Mouse (Mus musculus): ENCODE data around the gene Map2. TPM values are rescaled to one million over a fixed set of nuclear protein-coding genes. Genes with fewer than 3 reads are reported as not detected.

Map2 gene
- polyA plus RNA-seq, 2 experiments, result 12.5 to 20.4 TPM

DNA sequence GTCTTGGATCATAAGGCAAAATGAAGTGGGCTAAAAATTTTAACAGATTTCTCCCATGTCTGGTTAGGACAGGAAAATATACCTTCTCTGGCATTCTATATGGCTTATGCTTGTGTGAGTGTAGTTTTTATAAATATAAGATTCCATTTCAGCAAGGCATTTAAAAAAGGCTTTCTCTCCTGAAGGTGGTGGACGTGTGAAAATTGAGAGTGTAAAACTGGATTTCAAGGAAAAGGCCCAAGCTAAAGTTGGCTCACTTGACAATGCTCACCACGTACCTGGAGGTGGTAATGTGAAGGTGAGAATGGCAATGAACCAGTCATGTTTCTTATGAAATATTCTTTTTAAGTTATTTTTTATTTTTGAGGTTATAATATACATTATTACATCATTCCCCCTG, 263.0 kb downstream of the Map2 start:
- H3K27ac ChIP-seq (replicated peaks; ENCODE audit: low read depth, low read length), result no peak overlapping the region
- peaks cover 4% of the 10 kb centered on the region; the same call in 1 of the 2 replicates for H3K4me1 ChIP-seq (ENCODE audit: control insufficient read depth, insufficient read depth, low read length)
- H3K9me3 ChIP-seq (ENCODE audit: control insufficient read depth, low read length), result no peaks in the 10 kb centered on the region
- H3K9ac ChIP-seq (ENCODE audit: low read depth, low read length, severe bottlenecking), result no peak overlapping the region
- no peak for DNase-seq (ENCODE audit: low spot score)
- no peak for TF ChIP-seq POLR2A (IDR thresholded peaks at IDR 0.05; ENCODE audit: borderline replicate concordance, extremely low read depth, insufficient read depth, insufficient read length)
- 76% methylated on average over 2 of the region's 2 CpGs for WGBS
- no peak for ATAC-seq (ENCODE audit: low FRiP score, low read depth)
- no peaks in the 10 kb centered on the region for H3K27me3 ChIP-seq (ENCODE audit: control insufficient read depth, insufficient read depth, low read length)
- no peak overlapping the region for H3K4me3 ChIP-seq (replicated peaks; ENCODE audit: low read length)
- H3K4me2 ChIP-seq (replicated peaks; ENCODE audit: low read depth, low read length, severe bottlenecking), result no peak overlapping the region
- peaks cover 6% of the 10 kb centered on the region; the same call in 1 of the 2 replicates for H3K36me3 ChIP-seq (ENCODE audit: control insufficient read depth, insufficient read depth, low read length)

DNA sequence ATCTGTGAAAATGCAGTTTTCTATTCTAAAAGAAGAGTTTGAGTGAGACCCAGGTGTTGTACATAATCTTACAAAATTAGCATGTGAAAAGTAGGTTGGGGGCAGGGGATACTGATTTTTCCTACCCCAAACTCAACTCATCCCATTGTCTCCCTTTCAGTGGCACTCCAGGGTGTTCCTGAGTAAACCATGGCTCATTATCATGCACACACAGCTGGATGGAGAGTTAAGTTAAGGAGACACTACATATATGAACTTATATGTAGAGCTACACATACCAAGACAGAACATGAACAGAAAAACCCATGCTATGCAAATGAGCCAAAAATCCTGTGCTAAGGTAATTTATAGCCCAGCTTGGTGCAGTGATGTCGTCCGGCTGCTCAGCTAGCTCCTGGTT, 267.8 kb downstream of the Map2 start:
- Histone ChIP-seq H3K9ac (ENCODE audit: low read depth, low read length, severe bottlenecking) (no peak overlapping the region), H3K9me3 (ENCODE audit: control insufficient read depth, low read length) (no peaks in the 10 kb centered on the region), H3K4me2 (replicated peaks; ENCODE audit: low read depth, low read length, severe bottlenecking) (no peak overlapping the region), H3K4me1 (ENCODE audit: control insufficient read depth, insufficient read depth, low read length) (peaks cover 4% of the 10 kb centered on the region; the same call in 1 of the 2 replicates), H3K36me3 (ENCODE audit: control insufficient read depth, insufficient read depth, low read length) (peaks cover 6% of the 10 kb centered on the region; the same call in 1 of the 2 replicates), H3K4me3 (replicated peaks; ENCODE audit: low read length) (no peak overlapping the region), H3K27me3 (ENCODE audit: control insufficient read depth, insufficient read depth, low read length) (no peaks in the 10 kb centered on the region), H3K27ac (replicated peaks; ENCODE audit: low read depth, low read length) (no peak overlapping the region)
- WGBS, result 88% methylated on average over 2 of the region's 2 CpGs
- ATAC-seq (ENCODE audit: low FRiP score, low read depth) (no peak), DNase-seq (ENCODE audit: low spot score) (no peak)
- no peak for TF ChIP-seq POLR2A (IDR thresholded peaks at IDR 0.05; ENCODE audit: borderline replicate concordance, extremely low read depth, insufficient read depth, insufficient read length)

DNA sequence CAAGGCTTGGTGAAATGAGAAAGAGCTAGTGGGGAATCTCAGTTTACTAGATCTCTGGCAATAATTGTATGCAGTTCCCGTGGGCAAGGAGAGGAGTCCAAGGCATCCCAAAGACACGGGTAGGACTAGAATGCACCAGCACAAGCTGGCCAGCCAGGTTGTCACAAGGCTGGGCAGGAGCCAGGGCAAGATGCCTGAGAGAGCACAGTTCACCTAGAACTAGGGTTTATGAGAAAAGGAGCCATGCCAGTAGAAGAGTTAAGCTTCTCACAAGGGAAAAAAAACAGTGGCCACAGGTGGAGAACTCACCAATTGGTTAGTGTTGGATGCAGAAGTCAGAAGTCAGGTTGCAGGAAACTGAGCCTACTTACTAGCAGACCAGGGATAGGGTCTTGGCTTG, 274.4 kb downstream of the Map2 start:
- Histone ChIP-seq H3K27me3 (ENCODE audit: control insufficient read depth, insufficient read depth, low read length) (no peaks in the 10 kb centered on the region), H3K4me3 (replicated peaks; ENCODE audit: low read length) (no peak overlapping the region), H3K4me1 (ENCODE audit: control insufficient read depth, insufficient read depth, low read length) (no peaks in the 10 kb centered on the region), H3K36me3 (ENCODE audit: control insufficient read depth, insufficient read depth, low read length) (no peaks in the 10 kb centered on the region), H3K9me3 (ENCODE audit: control insufficient read depth, low read length) (no peaks in the 10 kb centered on the region), H3K4me2 (replicated peaks; ENCODE audit: low read depth, low read length, severe bottlenecking) (no peak overlapping the region), H3K9ac (ENCODE audit: low read depth, low read length, severe bottlenecking) (no peak overlapping the region), H3K27ac (replicated peaks; ENCODE audit: low read depth, low read length) (no peak overlapping the region)
- 57% methylated on average over 2 of the region's 2 CpGs for WGBS
- ATAC-seq (ENCODE audit: low FRiP score, low read depth), result no peak
- TF ChIP-seq POLR2A (IDR thresholded peaks at IDR 0.05; ENCODE audit: borderline replicate concordance, extremely low read depth, insufficient read depth, insufficient read length), result no peak
- no peak for DNase-seq (ENCODE audit: low spot score)

DNA sequence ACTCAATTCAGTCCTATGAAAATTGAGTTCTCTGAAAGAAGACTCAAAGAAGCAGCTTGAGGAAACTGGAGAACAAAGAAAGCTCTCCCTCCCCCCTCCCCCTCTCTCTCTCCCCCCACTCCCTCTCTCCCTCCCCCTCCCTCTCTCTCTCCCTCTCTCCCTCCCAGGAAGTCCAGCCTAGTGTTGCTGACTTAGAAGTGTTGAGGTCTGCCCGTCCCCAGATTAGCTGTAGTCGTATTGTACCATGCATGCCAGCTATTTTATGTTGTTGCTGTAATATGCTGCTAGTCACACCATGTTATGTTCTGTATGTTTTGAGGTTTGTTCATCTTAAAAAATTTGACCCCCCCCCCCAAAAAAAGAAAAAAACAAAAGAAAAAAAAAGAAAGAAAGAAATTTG, 281.5 kb downstream of the Map2 start:
- WGBS, result 21% methylated on average over 2 of the region's 2 CpGs
- no peak overlapping the region for H3K27ac ChIP-seq (replicated peaks; ENCODE audit: low read depth, low read length)
- ATAC-seq (ENCODE audit: low FRiP score, low read depth) (no peak), DNase-seq (ENCODE audit: low spot score) (no peak)
- H3K27me3 ChIP-seq (ENCODE audit: control insufficient read depth, insufficient read depth, low read length), result no peaks in the 10 kb centered on the region
- no peak overlapping the region for H3K4me3 ChIP-seq (replicated peaks; ENCODE audit: low read length)
- no peaks in the 10 kb centered on the region for H3K4me1 ChIP-seq (ENCODE audit: control insufficient read depth, insufficient read depth, low read length)
- H3K4me2 ChIP-seq (replicated peaks; ENCODE audit: low read depth, low read length, severe bottlenecking), result no peak overlapping the region
- TF ChIP-seq POLR2A (IDR thresholded peaks at IDR 0.05; ENCODE audit: borderline replicate concordance, extremely low read depth, insufficient read depth, insufficient read length), result no peak
- H3K9ac ChIP-seq (ENCODE audit: low read depth, low read length, severe bottlenecking), result no peak overlapping the region
- no peaks in the 10 kb centered on the region for H3K9me3 ChIP-seq (ENCODE audit: control insufficient read depth, low read length)
- no peaks in the 10 kb centered on the region for H3K36me3 ChIP-seq (ENCODE audit: control insufficient read depth, insufficient read depth, low read length)

DNA sequence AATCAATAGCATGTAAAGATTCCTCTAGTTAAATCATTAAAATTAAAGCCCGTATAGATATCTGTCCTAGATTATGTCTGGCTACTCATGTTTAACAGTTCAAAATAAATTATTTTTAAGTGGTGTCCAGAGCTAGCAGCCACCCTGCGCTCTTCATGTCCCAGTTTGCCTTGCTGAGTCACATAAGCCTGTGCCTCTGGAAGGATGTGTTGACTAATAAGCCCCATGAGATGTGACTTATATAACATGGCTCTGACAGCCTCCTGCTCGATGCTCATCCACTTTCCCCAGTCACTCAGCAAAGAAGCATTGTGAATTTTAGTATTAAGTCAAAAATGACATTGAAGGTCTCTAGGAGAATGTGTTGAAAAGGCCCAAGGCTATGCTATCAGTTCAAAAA, 282.7 kb downstream of the Map2 start:
- DNase-seq (ENCODE audit: low spot score) (no peak), ATAC-seq (ENCODE audit: low FRiP score, low read depth) (no peak)
- Histone ChIP-seq H3K4me1 (ENCODE audit: control insufficient read depth, insufficient read depth, low read length) (no peaks in the 10 kb centered on the region), H3K4me2 (replicated peaks; ENCODE audit: low read depth, low read length, severe bottlenecking) (no peak overlapping the region), H3K27me3 (ENCODE audit: control insufficient read depth, insufficient read depth, low read length) (no peaks in the 10 kb centered on the region), H3K9me3 (ENCODE audit: control insufficient read depth, low read length) (no peaks in the 10 kb centered on the region), H3K36me3 (ENCODE audit: control insufficient read depth, insufficient read depth, low read length) (no peaks in the 10 kb centered on the region), H3K4me3 (replicated peaks; ENCODE audit: low read length) (no peak overlapping the region), H3K27ac (replicated peaks; ENCODE audit: low read depth, low read length) (no peak overlapping the region), H3K9ac (ENCODE audit: low read depth, low read length, severe bottlenecking) (no peak overlapping the region)
- TF ChIP-seq POLR2A (IDR thresholded peaks at IDR 0.05; ENCODE audit: borderline replicate concordance, extremely low read depth, insufficient read depth, insufficient read length), result no peak
- 77% methylated on average over 3 of the region's 3 CpGs for WGBS

DNA sequence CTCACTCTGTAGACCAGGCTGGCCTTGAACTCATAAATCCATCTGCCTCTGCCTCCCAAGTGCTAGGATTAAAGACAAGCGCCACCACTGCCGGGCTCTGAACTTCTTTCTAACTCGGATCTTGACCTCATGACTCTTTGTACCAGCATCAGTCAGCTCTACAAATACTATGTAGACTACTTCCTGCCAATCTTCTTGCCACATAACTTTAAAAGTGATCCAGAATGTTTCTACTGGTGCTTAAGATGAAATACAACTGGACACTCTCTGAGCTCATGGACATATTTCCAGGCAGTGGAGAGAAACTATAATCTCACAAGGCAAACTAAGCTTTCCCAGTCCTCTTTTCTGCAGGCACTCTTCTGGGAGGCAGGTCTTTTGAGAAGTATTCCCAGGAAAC, 284.3 kb downstream of the Map2 start:
- no peak for DNase-seq (ENCODE audit: low spot score)
- no peak for ATAC-seq (ENCODE audit: low FRiP score, low read depth)
- WGBS, result 64% methylated on average over 3 of the region's 3 CpGs
- Histone ChIP-seq H3K27me3 (ENCODE audit: control insufficient read depth, insufficient read depth, low read length) (no peaks in the 10 kb centered on the region), H3K9me3 (ENCODE audit: control insufficient read depth, low read length) (no peaks in the 10 kb centered on the region), H3K4me2 (replicated peaks; ENCODE audit: low read depth, low read length, severe bottlenecking) (no peak overlapping the region), H3K9ac (ENCODE audit: low read depth, low read length, severe bottlenecking) (no peak overlapping the region), H3K4me1 (ENCODE audit: control insufficient read depth, insufficient read depth, low read length) (no peaks in the 10 kb centered on the region), H3K36me3 (ENCODE audit: control insufficient read depth, insufficient read depth, low read length) (no peaks in the 10 kb centered on the region), H3K27ac (replicated peaks; ENCODE audit: low read depth, low read length) (no peak overlapping the region), H3K4me3 (replicated peaks; ENCODE audit: low read length) (no peak overlapping the region)
- no peak for TF ChIP-seq POLR2A (IDR thresholded peaks at IDR 0.05; ENCODE audit: borderline replicate concordance, extremely low read depth, insufficient read depth, insufficient read length)
